Mouse (Mus musculus) myocyte (in vitro differentiated cells): ENCODE data around the gene Grik5. TPM values are rescaled to one million over a fixed set of nuclear protein-coding genes. Genes with fewer than 3 reads are reported as not detected.

ENCODE experiments used
- H3K27me3 ChIP-seq: one replicate; pipeline ENCODE4 v1.6.1; 2011; ENCODE audit not compliant: control insufficient read depth, insufficient read depth, insufficient read length
- H3K36me3 ChIP-seq: one replicate; pipeline ENCODE4 v1.6.1; 2011; ENCODE audit not compliant: control insufficient read depth, insufficient read depth
- H3K4me2 ChIP-seq: one replicate; pipeline ENCODE4 v1.6.1; 2011; ENCODE audit warnings: low read depth, control low read depth
- H3K4me3 ChIP-seq: one replicate; pipeline ENCODE4 v1.5.1; 2011; ENCODE audit warnings: mild to moderate bottlenecking, control low read depth, moderate library complexity
- H3K79me2 ChIP-seq: one replicate; pipeline ENCODE4 v1.6.1; 2011; ENCODE audit not compliant: control insufficient read depth, insufficient read depth
- H3ac ChIP-seq: one replicate; pipeline ENCODE4 v1.6.1; 2011; ENCODE audit not compliant: control insufficient read depth, insufficient read length
- CEBPB ChIP-seq: IDR thresholded peaks from 2 replicates; pipeline ENCODE4 v1.6.1; 2011; ENCODE audit warnings: mild to moderate bottlenecking, moderate library complexity; ENCODE audit not compliant: poor library complexity, insufficient read depth, severe bottlenecking
- E2F4 ChIP-seq: IDR thresholded peaks from one replicate; pipeline ENCODE4 v1.6.1; 2011; ENCODE audit warnings: mild to moderate bottlenecking, control low read depth, moderate library complexity; ENCODE audit not compliant: insufficient read depth
- MAX ChIP-seq: IDR thresholded peaks from one replicate; pipeline ENCODE4 v1.6.1; 2011; ENCODE audit warnings: low read depth, mild to moderate bottlenecking, control low read depth
- MYOD1 ChIP-seq, 3 experiments: IDR thresholded peaks; one replicate each; pipeline ENCODE4 v1.6.1; 2011; ENCODE audit warnings: control low read depth in 2 of 3, low read depth in 2 of 3, mild to moderate bottlenecking in 2 of 3, moderate library complexity in 1 of 3; ENCODE audit not compliant: insufficient read length in 2 of 3, control insufficient read depth in 1 of 3
- MYOG ChIP-seq, 3 experiments: IDR thresholded peaks; one replicate each; pipeline ENCODE4 v1.6.1; 2011; ENCODE audit warnings: control low read depth in 2 of 3, low read depth in 2 of 3, mild to moderate bottlenecking in 2 of 3; ENCODE audit not compliant: insufficient read length in 2 of 3, control insufficient read depth in 1 of 3, insufficient read depth in 1 of 3
- POLR2A ChIP-seq: IDR thresholded peaks from one replicate; pipeline ENCODE4 v1.6.1; 2011; ENCODE audit warnings: low read depth, mild to moderate bottlenecking, control low read depth, moderate library complexity; ENCODE audit not compliant: insufficient read length
- POLR2AphosphoS2 ChIP-seq: IDR thresholded peaks from one replicate; pipeline ENCODE4 v1.6.1; 2011; ENCODE audit warnings: low read depth, control low read depth; ENCODE audit not compliant: insufficient read length
- REST ChIP-seq: IDR thresholded peaks from one replicate; pipeline ENCODE4 v1.6.1; 2011; ENCODE audit warnings: mild to moderate bottlenecking, control low read depth, moderate library complexity; ENCODE audit not compliant: insufficient read depth, insufficient read length
- SRF ChIP-seq: IDR thresholded peaks from one replicate; pipeline ENCODE4 v1.6.1; 2011; ENCODE audit warnings: low read depth; ENCODE audit not compliant: control insufficient read depth, insufficient read length
- TCF12 ChIP-seq: IDR thresholded peaks from one replicate; pipeline ENCODE4 v1.6.1; 2011; ENCODE audit warnings: mild to moderate bottlenecking, control low read depth; ENCODE audit not compliant: poor library complexity, insufficient read depth, severe bottlenecking
- TCF3 ChIP-seq: IDR thresholded peaks from one replicate; pipeline ENCODE4 v1.6.1; 2011; ENCODE audit warnings: low read depth, control low read depth; ENCODE audit not compliant: insufficient read length
- USF1 ChIP-seq: IDR thresholded peaks from one replicate; pipeline ENCODE4 v1.6.1; 2011; ENCODE audit warnings: low read depth, mild to moderate bottlenecking, control low read depth, moderate library complexity
- polyA plus RNA-seq: library from polyadenylated mRNA; unstranded; fragments of >200 nt; fragmentation: generic; extraction: Trizol; gene quantifications from one replicate; pipeline ENCODE4 v1.2.1, GENCODE M21; 2012; ENCODE audit warnings: missing spikeins

Gene Grik5
- polyA plus RNA-seq, 1 experiment = 14.7 TPM

- no peak overlapping the region for H3ac ChIP-seq
- no peaks in the 10 kb centered on the region for H3K79me2 ChIP-seq
- peaks cover 18% of the 10 kb centered on the region for H3K27me3 ChIP-seq
- no peak overlapping the region for H3K4me2 ChIP-seq
- no peak for TF ChIP-seq E2F4
- TF ChIP-seq TCF12 = no peak
- no peak for TF ChIP-seq MAX
- no peak for TF ChIP-seq USF1
- no peak for TF ChIP-seq REST
- no peak for TF ChIP-seq CEBPB
- no peak for TF ChIP-seq MYOG (IDR thresholded peaks at IDR 0.05; ENCODE audit: control insufficient read depth in 1 of 3, insufficient read depth in 1 of 3, insufficient read length in 2 of 3, low read depth in 2 of 3)
- no peak for TF ChIP-seq POLR2AphosphoS2
- TF ChIP-seq MYOD1 (IDR thresholded peaks at IDR 0.05; ENCODE audit: control insufficient read depth in 1 of 3, insufficient read length in 2 of 3, low read depth in 2 of 3) = no peak
- TF ChIP-seq POLR2A = no peak
- TF ChIP-seq SRF = no peak
- no peak for TF ChIP-seq TCF3
- H3K36me3 ChIP-seq = no peaks in the 10 kb centered on the region
- no peak overlapping the region for H3K4me3 ChIP-seq
Measured at GRCm38 (mm10) chr7:25009099-25009700, 62.9 kb downstream of the Grik5 start.

- H3K27me3 ChIP-seq = peaks cover 22% of the 10 kb centered on the region
- no peaks in the 10 kb centered on the region for H3K79me2 ChIP-seq
- no peaks in the 10 kb centered on the region for H3K36me3 ChIP-seq
- no peak overlapping the region for H3K4me2 ChIP-seq
- no peak overlapping the region for H3ac ChIP-seq
- no peak overlapping the region for H3K4me3 ChIP-seq
- TF ChIP-seq REST (peak; percentile 85), USF1 (no peak)
Measured at GRCm38 (mm10) chr7:25008635-25009034, 63.5 kb downstream of the Grik5 start.

GRCm38 (mm10) chr7:25007609-25008374 lies 64.4 kb downstream of the Grik5 start:
- H3K4me3 ChIP-seq = no peak overlapping the region
- no peaks in the 10 kb centered on the region for H3K36me3 ChIP-seq
- peaks cover 22% of the 10 kb centered on the region for H3K27me3 ChIP-seq
- no peak overlapping the region for H3K4me2 ChIP-seq
- H3ac ChIP-seq = no peak overlapping the region
- TF ChIP-seq CEBPB (no peak), POLR2A (no peak), TCF12 (no peak), MYOD1 (IDR thresholded peaks at IDR 0.05; ENCODE audit: control insufficient read depth in 1 of 3, insufficient read length in 2 of 3, low read depth in 2 of 3) (no peak), TCF3 (no peak), E2F4 (no peak), SRF (no peak), REST (no peak), USF1 (no peak), MAX (no peak), POLR2AphosphoS2 (no peak)
- no peaks in the 10 kb centered on the region for H3K79me2 ChIP-seq

GRCm38 (mm10) chr7:25006586-25007364 lies 65.4 kb downstream of the Grik5 start:
- no peak overlapping the region for H3K4me3 ChIP-seq
- no peak overlapping the region for H3K4me2 ChIP-seq
- no peak for TF ChIP-seq REST
- TF ChIP-seq E2F4 = no peak
- peak; percentile 87 for TF ChIP-seq CEBPB
- TF ChIP-seq MAX = no peak
- peaks cover 22% of the 10 kb centered on the region for H3K27me3 ChIP-seq
- no peaks in the 10 kb centered on the region for H3K36me3 ChIP-seq
- no peak overlapping the region for H3ac ChIP-seq
- H3K79me2 ChIP-seq = no peaks in the 10 kb centered on the region

GRCm38 (mm10) chr7:25006171-25006570 lies 66.0 kb downstream of the Grik5 start:
- peaks cover 22% of the 10 kb centered on the region for H3K27me3 ChIP-seq
- no peaks in the 10 kb centered on the region for H3K79me2 ChIP-seq
- no peaks in the 10 kb centered on the region for H3K36me3 ChIP-seq
- no peak overlapping the region for H3K4me2 ChIP-seq
- no peak overlapping the region for H3K4me3 ChIP-seq
- no peak for TF ChIP-seq MYOG (IDR thresholded peaks at IDR 0.05; ENCODE audit: control insufficient read depth in 1 of 3, insufficient read depth in 1 of 3, insufficient read length in 2 of 3, low read depth in 2 of 3)
- no peak for TF ChIP-seq SRF
- TF ChIP-seq USF1 = no peak
- no peak for TF ChIP-seq E2F4
- TF ChIP-seq REST = no peak
- TF ChIP-seq TCF12 = no peak
- TF ChIP-seq MYOD1 (IDR thresholded peaks at IDR 0.05; ENCODE audit: control insufficient read depth in 1 of 3, insufficient read length in 2 of 3, low read depth in 2 of 3) = no peak
- no peak for TF ChIP-seq TCF3
- TF ChIP-seq POLR2AphosphoS2 = no peak
- no peak for TF ChIP-seq POLR2A
- no peak for TF ChIP-seq MAX
- TF ChIP-seq CEBPB = no peak
- H3ac ChIP-seq = no peak overlapping the region
